Mouse (Mus musculus) cortical plate, adult 2 months (tissue): ENCODE results near the gene Ccl26.

Experiments
- CTCF ChIP-seq: fragments of 200-500 bp; IDR thresholded peaks from 2 replicates; pipeline ENCODE4 v1.5.1; 2011; ENCODE audit warnings: mild to moderate bottlenecking, control low read depth, low read length; ENCODE audit not compliant: insufficient read depth; ENCODE audit errors: extremely low read depth
- POLR2A ChIP-seq: fragments of 200-500 bp; IDR thresholded peaks from 2 replicates; pipeline ENCODE4 v1.6.1; 2011; ENCODE audit warnings: mild to moderate bottlenecking, low read length, control low read depth; ENCODE audit not compliant: insufficient read depth; ENCODE audit errors: extremely low read depth

- TF ChIP-seq CTCF (no peak), POLR2A (no peak)
Measured at GRCm38 (mm10) chr5:135576055-135576454, 12.7 kb upstream of the Ccl26 start.
